Mouse (Mus musculus) thymus, adult 2 months (tissue): Measurements from ENCODE around the gene Tmem232. TPM values are rescaled to one million over a fixed set of nuclear protein-coding genes. Genes with fewer than 3 reads are reported as not detected.

Experiments used
- DNase-seq: peaks from one replicate; pipeline ENCODE4 v3.0.0; 2021
- H3K27ac ChIP-seq: fragments of 200-500 bp; 2 replicates; pipeline ENCODE4 v1.5.1; 2012; ENCODE audit warnings: low read length, control low read depth; ENCODE audit not compliant: control insufficient read depth, insufficient read depth
- H3K27me3 ChIP-seq: fragments of 200-500 bp; 2 replicates; pipeline ENCODE4 v1.6.1; 2012; ENCODE audit warnings: mild to moderate bottlenecking, low read length, moderate library complexity, mixed read lengths; ENCODE audit not compliant: control insufficient read depth, insufficient read depth
- H3K36me3 ChIP-seq: fragments of 200-500 bp; 2 replicates; pipeline ENCODE4 v1.6.1; 2012; ENCODE audit warnings: mild to moderate bottlenecking, low read length, moderate library complexity; ENCODE audit not compliant: control insufficient read depth, insufficient read depth
- H3K4me1 ChIP-seq: fragments of 200-500 bp; replicated peaks from 2 replicates; pipeline ENCODE4 v1.6.1; 2012; ENCODE audit warnings: low read length; ENCODE audit not compliant: control insufficient read depth, insufficient read depth
- H3K4me3 ChIP-seq: fragments of 200-500 bp; 2 replicates; pipeline ENCODE4 v1.5.1; 2012; ENCODE audit warnings: mild to moderate bottlenecking, low read length, control low read depth, moderate library complexity; ENCODE audit not compliant: control insufficient read depth, insufficient read depth
- CTCF ChIP-seq: fragments of 200-500 bp; IDR thresholded peaks from 2 replicates; pipeline ENCODE4 v1.5.1; 2012; ENCODE audit warnings: mild to moderate bottlenecking, control low read depth, low read length, moderate library complexity, borderline replicate concordance; ENCODE audit not compliant: control insufficient read depth, poor library complexity, insufficient read depth; ENCODE audit errors: extremely low read depth
- POLR2A ChIP-seq: fragments of 200-500 bp; IDR thresholded peaks from 2 replicates; pipeline ENCODE4 v1.6.1; 2012; ENCODE audit warnings: mild to moderate bottlenecking, low read length, control low read depth, moderate library complexity; ENCODE audit not compliant: control insufficient read depth, poor library complexity, insufficient read depth; ENCODE audit errors: extremely low read depth
- WGBS: fragments of 180-500 bp; shearing (Covaris S2); methylation state at CpG from one replicate; pipeline ENCODE4 v1.1.7; 2018; 5-methylcytosine and 5-hydroxymethylcytosine counted together
- polyA plus RNA-seq: library from polyadenylated mRNA; depleted of rRNA; stranded (reverse); fragments of >200 nt; gene quantifications from 2 replicates; pipeline ENCODE4 v1.2.3, GENCODE M21; 2012

Tmem232 gene
- polyA plus RNA-seq, 1 experiment = not detected

DNA sequence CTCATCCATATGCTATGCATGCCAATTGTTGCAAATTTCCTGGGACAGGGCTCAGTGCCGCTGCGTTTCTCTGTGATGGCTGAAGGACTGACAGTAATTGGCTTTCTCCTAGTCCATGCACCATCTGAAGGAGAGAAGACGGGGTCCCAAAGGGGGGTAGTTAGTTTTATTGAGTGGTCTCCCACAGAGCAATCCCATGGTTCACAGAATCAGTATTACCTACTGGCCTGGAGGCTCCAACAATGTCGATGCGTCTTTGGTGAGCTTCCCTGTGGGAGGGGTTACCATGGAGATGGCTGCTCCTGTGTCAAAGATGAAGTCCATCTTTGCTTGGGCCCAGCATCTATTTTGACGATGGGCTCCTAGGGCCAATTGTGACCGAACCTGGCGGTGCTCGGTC, 18.2 kb upstream of the Tmem232 start:
- Histone ChIP-seq H3K27ac (no peak overlapping the region), H3K4me3 (no peak overlapping the region), H3K36me3 (no peaks in the 10 kb centered on the region), H3K27me3 (no peaks in the 10 kb centered on the region), H3K4me1 (0 out of 2 replicates have a peak, but pooled peaks cover 3% of the 10 kb centered on the region)
- WGBS = 75% methylated on average over 9 of the region's 9 CpGs
- no peak for DNase-seq
- TF ChIP-seq POLR2A = no peak
- no peak for TF ChIP-seq CTCF

DNA sequence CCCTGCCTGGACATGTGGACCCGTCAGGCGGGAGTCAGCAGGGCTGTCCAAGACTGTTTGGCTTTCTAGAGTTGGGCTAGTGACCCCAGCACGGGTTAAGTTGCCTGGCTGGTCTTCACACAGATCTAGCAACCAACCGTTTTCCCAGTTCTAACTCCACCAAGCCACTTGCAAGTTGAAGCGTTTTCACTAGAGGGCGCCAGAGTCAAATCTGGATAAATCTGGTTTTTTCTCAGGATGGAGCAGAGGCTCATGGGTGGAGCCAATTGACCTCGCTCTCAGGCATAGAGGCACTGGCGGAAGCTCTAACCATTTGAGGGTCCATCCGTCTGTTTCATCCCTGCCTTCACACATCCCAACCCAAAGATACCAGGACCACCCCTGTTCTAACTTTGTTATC, 17.6 kb upstream of the Tmem232 start:
- H3K27ac ChIP-seq = no peak overlapping the region
- H3K4me1 ChIP-seq = 0 out of 2 replicates have a peak, but pooled peaks cover 3% of the 10 kb centered on the region
- H3K36me3 ChIP-seq = no peaks in the 10 kb centered on the region
- no peak overlapping the region for H3K4me3 ChIP-seq
- TF ChIP-seq POLR2A (no peak), CTCF (no peak; the same call in 1 of the 2 replicates)
- WGBS = 37% methylated on average over 9 of the region's 9 CpGs
- H3K27me3 ChIP-seq = no peaks in the 10 kb centered on the region
- DNase-seq = peak; percentile 51

DNA sequence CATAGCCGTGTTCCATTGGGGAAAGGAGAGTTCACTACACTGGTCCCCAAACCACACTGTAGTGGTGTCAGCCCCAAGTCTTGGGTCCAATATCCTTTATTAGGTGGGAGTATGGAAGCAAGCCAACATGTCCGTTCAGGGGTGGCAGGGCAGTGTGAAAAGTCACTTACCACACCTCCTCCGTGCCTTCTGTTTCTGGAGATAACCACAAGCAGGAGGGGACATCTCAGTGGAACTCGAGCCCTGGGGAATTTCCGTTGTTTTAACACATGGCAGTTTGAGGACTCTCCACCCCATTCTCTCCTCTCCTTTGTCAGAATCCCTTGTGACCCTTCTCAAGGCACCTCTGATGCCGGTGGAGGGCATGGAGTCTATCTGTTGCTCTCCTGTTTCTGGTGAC, 16.6 kb upstream of the Tmem232 start:
- Histone ChIP-seq H3K36me3 (no peaks in the 10 kb centered on the region), H3K27me3 (no peaks in the 10 kb centered on the region), H3K4me3 (no peak overlapping the region), H3K27ac (no peak overlapping the region), H3K4me1 (0 out of 2 replicates have a peak, but pooled peaks cover 3% of the 10 kb centered on the region)
- TF ChIP-seq CTCF = no peak
- no peak for TF ChIP-seq POLR2A
- no peak for DNase-seq
- 59% methylated on average over 6 of the region's 6 CpGs for WGBS

DNA sequence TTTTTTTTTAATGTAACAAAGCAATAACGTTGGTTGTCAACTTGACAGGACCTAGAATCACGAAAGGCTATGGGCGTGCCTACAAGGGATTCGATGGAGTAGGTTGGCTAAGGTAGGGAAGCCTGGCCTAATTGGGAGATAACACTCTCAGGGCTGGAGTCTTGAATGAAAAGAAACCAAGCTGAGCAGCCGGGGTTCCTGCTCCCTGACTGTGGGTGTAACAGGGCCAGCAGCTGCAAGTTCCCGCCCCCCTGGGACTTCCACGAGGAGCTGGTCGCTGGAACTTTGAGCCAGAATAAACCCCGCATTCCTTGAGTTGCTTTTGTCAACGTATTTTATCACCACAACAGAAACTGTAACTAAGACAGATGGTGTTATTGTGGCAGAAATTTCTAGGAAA, 16.2 kb upstream of the Tmem232 start:
- H3K36me3 ChIP-seq = no peaks in the 10 kb centered on the region
- TF ChIP-seq CTCF (no peak), POLR2A (no peak)
- no peak overlapping the region for H3K27ac ChIP-seq
- no peak overlapping the region for H3K4me3 ChIP-seq
- no peak for DNase-seq
- 0 out of 2 replicates have a peak, but pooled peaks cover 3% of the 10 kb centered on the region for H3K4me1 ChIP-seq
- WGBS = 65% methylated on average over 10 of the region's 10 CpGs
- no peaks in the 10 kb centered on the region for H3K27me3 ChIP-seq

DNA sequence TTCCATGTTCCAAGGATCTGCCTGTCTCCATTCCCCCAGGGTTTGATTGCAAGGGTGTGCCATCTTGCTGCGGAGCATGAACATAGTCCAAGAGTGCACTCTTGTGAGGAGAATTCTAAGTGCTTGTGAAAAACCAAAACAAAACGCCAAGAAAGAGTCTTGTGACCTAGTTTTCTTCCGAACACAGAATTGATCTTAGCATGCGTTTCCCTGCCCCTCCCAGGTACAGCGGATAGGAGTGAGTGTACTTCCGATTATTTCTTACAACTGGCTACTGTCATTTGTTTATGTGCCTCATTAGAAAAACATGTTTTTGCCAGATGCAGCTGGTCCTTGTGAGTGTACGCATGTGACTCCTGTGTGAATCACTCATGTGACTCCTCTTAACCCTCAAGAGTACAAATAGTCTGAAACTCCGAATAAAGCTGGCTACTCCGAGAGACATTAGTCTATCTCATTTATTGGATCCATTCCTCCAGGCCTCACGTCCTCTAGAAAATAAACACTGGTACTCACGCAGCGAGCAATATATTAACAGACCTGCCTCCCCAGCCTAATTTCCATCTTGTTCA, 11.9 kb upstream of the Tmem232 start:
- no peak for TF ChIP-seq CTCF
- no peak for TF ChIP-seq POLR2A
- H3K4me1 ChIP-seq = no peaks in the 10 kb centered on the region
- no peaks in the 10 kb centered on the region for H3K36me3 ChIP-seq
- no peak overlapping the region for H3K27ac ChIP-seq
- 94% methylated on average over 12 of the region's 12 CpGs for WGBS
- no peaks in the 10 kb centered on the region for H3K27me3 ChIP-seq
- H3K4me3 ChIP-seq = no peak overlapping the region
- no peak for DNase-seq

DNA sequence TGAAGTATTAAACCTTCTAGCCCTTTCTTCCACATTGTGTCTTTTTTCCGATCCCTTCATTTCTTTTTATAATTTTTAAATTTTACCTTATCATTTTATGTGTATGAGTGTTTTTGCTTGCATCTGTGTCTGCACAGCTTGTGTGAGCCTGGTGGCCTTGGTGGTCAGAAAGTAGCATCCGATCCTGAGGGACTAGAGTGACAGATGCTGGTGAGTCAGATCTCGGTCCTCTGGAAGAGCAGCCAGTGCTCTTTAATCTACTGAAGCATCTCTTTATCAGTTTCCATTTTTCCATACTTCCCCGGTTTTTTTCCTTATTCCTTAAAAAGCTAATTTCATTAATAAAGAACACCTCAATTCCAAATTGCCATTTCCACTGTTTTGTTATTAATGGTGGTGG, 9.8 kb upstream of the Tmem232 start:
- Histone ChIP-seq H3K4me3 (no peak overlapping the region), H3K36me3 (no peaks in the 10 kb centered on the region), H3K27ac (no peak overlapping the region), H3K27me3 (no peaks in the 10 kb centered on the region), H3K4me1 (no peaks in the 10 kb centered on the region)
- 92% methylated on average over 4 of the region's 4 CpGs for WGBS
- no peak for TF ChIP-seq CTCF
- no peak for TF ChIP-seq POLR2A
- DNase-seq = no peak
